ENCODE assay signal across 10 mouse cellular contexts in genomic region chr11:117440865-117441425, GRCm38 (mm10). TPM values are rescaled to one million over a fixed set of nuclear protein-coding genes. Genes with fewer than 3 reads are reported as not detected.
DNase-seq lines count a peak whose midpoint lies in the region; ATAC-seq and TF ChIP-seq lines count a peak whose summit lies in the region.
"Had no signal": no experiment of that assay in that cellular context is flagged by ENCODE, and none has a peak within 500 bp of the region (broad histone marks: within the 10 kb centered on the region; RNA-seq: fewer than 3 reads in every experiment).

No protein-coding gene starts in this region.

- H3K27ac ChIP-seq in kidney, embryonic 14.5 days (ENCODE audit: low read depth, low read length), result no peak overlapping the region
- H3K27ac ChIP-seq in forebrain, embryonic 13.5 days, result no peak overlapping the region
- H3K27ac ChIP-seq in midbrain, embryonic 11.5 days (ENCODE audit: low read depth, low read length), result no peak overlapping the region; the same call in 1 of the 2 replicates
- no peak overlapping the region for H3K27ac ChIP-seq in left cerebral cortex, adult 2 months
- H3K27ac ChIP-seq: liver, embryonic 15.5 days had no signal

- 14% methylated on average over 22 of the region's 22 CpGs for WGBS in kidney, embryonic 14.5 days
- 15% methylated on average over 22 of the region's 22 CpGs for WGBS in forebrain, embryonic 13.5 days
- 12% methylated on average over 22 of the region's 22 CpGs for WGBS in midbrain, embryonic 11.5 days

- no peak for TF ChIP-seq CTCF in left cerebral cortex, adult 2 months (IDR thresholded peaks at IDR 0.05)

- peaks cover 4% of the 10 kb centered on the region; the same call in 1 of the 2 replicates for H3K27me3 ChIP-seq in kidney, embryonic 14.5 days (ENCODE audit: control insufficient read depth, insufficient read depth, low read length)
- peaks cover 15% of the 10 kb centered on the region for H3K27me3 ChIP-seq in forebrain, embryonic 13.5 days
- H3K27me3 ChIP-seq in midbrain, embryonic 11.5 days (ENCODE audit: control insufficient read depth, insufficient read depth, low read length), result peaks cover 4% of the 10 kb centered on the region; the same call in 1 of the 2 replicates

- DNase-seq in kidney, adult 9 months, result no peak
- DNase-seq in brain, adult 2 months (ENCODE audit: low read depth, low spot score), result peak; percentile 14
- DNase-seq in midbrain, embryonic 11.5 days (ENCODE audit: low spot score, missing footprints), result peak; percentile 92
- no peak for DNase-seq in layer of hippocampus, adult 11-12 months (ENCODE audit: low spot score)
- DNase-seq in left cerebral cortex, adult 2 months (ENCODE audit: extremely low spot score in 1 of 2, low spot score in 2 of 2), result no peak
- DNase-seq: cerebellum, adult 11 months had no signal

- peaks cover 17% of the 10 kb centered on the region; the same call in 1 of the 2 replicates for H3K4me1 ChIP-seq in kidney, embryonic 14.5 days (ENCODE audit: control insufficient read depth, insufficient read depth, low read length)
- peaks cover 63% of the 10 kb centered on the region for H3K4me1 ChIP-seq in forebrain, embryonic 13.5 days
- peaks cover 51% of the 10 kb centered on the region for H3K4me1 ChIP-seq in midbrain, embryonic 11.5 days (ENCODE audit: control insufficient read depth, insufficient read depth, low read length)
- H3K4me1 ChIP-seq: liver, embryonic 15.5 days had no signal

- H3K36me3 ChIP-seq in kidney, embryonic 14.5 days (ENCODE audit: control insufficient read depth, insufficient read depth, low read length), result no peaks in the 10 kb centered on the region
- no peaks in the 10 kb centered on the region for H3K36me3 ChIP-seq in forebrain, embryonic 13.5 days (ENCODE audit: poor library complexity, severe bottlenecking)
- no peaks in the 10 kb centered on the region for H3K36me3 ChIP-seq in midbrain, embryonic 11.5 days (ENCODE audit: control insufficient read depth, insufficient read depth, low read length)
- H3K36me3 ChIP-seq: liver, embryonic 15.5 days had no signal

- no peak overlapping the region for H3K9ac ChIP-seq in kidney, embryonic 14.5 days (ENCODE audit: low read depth, low read length)
- peak overlapping the region; percentile 43; the same call in 1 of the 2 replicates for H3K9ac ChIP-seq in forebrain, embryonic 13.5 days
- peak overlapping the region; percentile 53 for H3K9ac ChIP-seq in midbrain, embryonic 11.5 days (ENCODE audit: low read length)
- H3K9ac ChIP-seq: liver, embryonic 15.5 days had no signal

- intact Hi-C loops in left cerebral cortex, adult 2 months (cut with DNase I), result no loop called here

- ATAC-seq in kidney, embryonic 14.5 days (ENCODE audit: low FRiP score, low TSS enrichment), result no peak
- ATAC-seq in forebrain, embryonic 13.5 days, result no peak
- peak; percentile 47; the same call in 1 of the 2 replicates for ATAC-seq in midbrain, embryonic 11.5 days (ENCODE audit: low FRiP score)

- H3K4me3 ChIP-seq in kidney, embryonic 14.5 days (ENCODE audit: low read length), result no peak overlapping the region; the same call in 1 of the 2 replicates
- H3K4me3 ChIP-seq in forebrain, embryonic 13.5 days, result no peak overlapping the region
- H3K4me3 ChIP-seq in midbrain, embryonic 11.5 days (ENCODE audit: low read depth, low read length), result 0 out of 2 replicates have a peak overlapping the region, but pooled peaks have one; percentile 4
- no peak overlapping the region for H3K4me3 ChIP-seq in left cerebral cortex, adult 2 months
- H3K4me3 ChIP-seq: liver, embryonic 15.5 days had no signal

- no peaks in the 10 kb centered on the region for H3K9me3 ChIP-seq in kidney, embryonic 14.5 days (ENCODE audit: control insufficient read depth, low read length)
- no peaks in the 10 kb centered on the region for H3K9me3 ChIP-seq in forebrain, embryonic 13.5 days (replicated peaks)
- H3K9me3 ChIP-seq in midbrain, embryonic 11.5 days (ENCODE audit: control insufficient read depth, low read length), result no peaks in the 10 kb centered on the region
- H3K9me3 ChIP-seq: liver, embryonic 15.5 days had no signal

- peak overlapping the region; percentile 26 for H3K4me2 ChIP-seq in kidney, embryonic 14.5 days (replicated peaks; ENCODE audit: low read depth, low read length)
- H3K4me2 ChIP-seq in forebrain, embryonic 13.5 days, result peak overlapping the region; percentile 43
- H3K4me2 ChIP-seq in midbrain, embryonic 11.5 days, result peak overlapping the region; percentile 43
- H3K4me2 ChIP-seq: liver, embryonic 15.5 days had no signal

RNA-seq across cellular contexts. Expression of gene Gm11733, which starts 43.2 kb away (rescaled TPM):
- polyA plus RNA-seq in kidney, embryonic 14.5 days (2014; fragmentation: Nextera tagmentation; extraction: Ambion mirVana), result 0.09 TPM in 1 of 2 replicates, not detected in the other
- polyA plus RNA-seq in forebrain, embryonic 13.5 days (2015; fragmentation: Nextera tagmentation; extraction: Ambion mirVana), result 0.08 TPM in 1 of 2 replicates, not detected in the other
- 0.25 TPM in 1 of 2 replicates, not detected in the other for polyA plus RNA-seq in midbrain, embryonic 11.5 days (2014; fragmentation: Nextera tagmentation; extraction: Ambion mirVana)
- under 1 TPM in 1 of 2 experiments, not detected in 1; 0.18 TPM for total RNA-seq in left cerebral cortex, adult 2 months (2021)
- polyA plus RNA-seq: gonadal fat pad, adult 2 months; liver, embryonic 15.5 days had no signal

Comparison
In these comparisons a context has a peak if more than half of its experiments do, and no peak if none do; other contexts are left out.
1. DNase-seq: peak in brain, adult 2 months (single experiment) and midbrain, embryonic 11.5 days (single experiment); none in kidney, adult 9 months (single experiment), layer of hippocampus, adult 11-12 months (single experiment) and left cerebral cortex, adult 2 months (0 of 2).
2. Peak in every context shown above with its lines, with median percentiles within 50 percentile points of each other: H3K4me2 ChIP-seq.